ENCODE assay signal across 10 mouse cellular contexts in genomic region chr16:57423001-57423800, GRCm38 (mm10).
DNase-seq lines count a peak whose midpoint lies in the region; ATAC-seq and TF ChIP-seq lines count a peak whose summit lies in the region.
"Had no signal": no experiment of that assay in that cellular context is flagged by ENCODE, and none has a peak within 500 bp of the region (broad histone marks: within the 10 kb centered on the region; RNA-seq: fewer than 3 reads in every experiment).

No protein-coding gene starts in this region.

- no peaks in the 10 kb centered on the region for H3K9me3 ChIP-seq in forebrain, embryonic 16.5 days (ENCODE audit: control insufficient read depth, low read length)
- H3K9me3 ChIP-seq: neural tube, embryonic 13.5 days had no signal

- no peak overlapping the region for H3K4me2 ChIP-seq in forebrain, embryonic 16.5 days (ENCODE audit: low read length)
- H3K4me2 ChIP-seq: neural tube, embryonic 13.5 days had no signal

- TF ChIP-seq CTCF in bone marrow macrophage, adult 2 months (IDR thresholded peaks at IDR 0.05; ENCODE audit: low read depth, low read length), result no peak

- ATAC-seq in forebrain, embryonic 16.5 days, result no peak

- H3K36me3 ChIP-seq in forebrain, embryonic 16.5 days (ENCODE audit: control insufficient read depth, insufficient read depth), result no peaks in the 10 kb centered on the region
- H3K36me3 ChIP-seq: neural tube, embryonic 13.5 days had no signal

- TF ChIP-seq POLR2A in bone marrow macrophage, adult 2 months (IDR thresholded peaks at IDR 0.05; ENCODE audit: borderline replicate concordance, low read depth, low read length), result no peak

- no peaks in the 10 kb centered on the region for H3K27me3 ChIP-seq in forebrain, embryonic 16.5 days (replicated peaks; ENCODE audit: control insufficient read depth, insufficient read depth, low read length)
- H3K27me3 ChIP-seq: neural tube, embryonic 13.5 days had no signal

- peak overlapping the region; percentile 78 for H3K27ac ChIP-seq in bone marrow macrophage, adult 2 months (ENCODE audit: insufficient read depth, low read depth, low read length)
- no peak overlapping the region for H3K27ac ChIP-seq in forebrain, embryonic 16.5 days (ENCODE audit: low read length)
- H3K27ac ChIP-seq: neural tube, embryonic 13.5 days had no signal

- WGBS in forebrain, embryonic 16.5 days, result 66% methylated on average over 6 of the region's 6 CpGs

- no peak overlapping the region for H3K4me3 ChIP-seq in bone marrow macrophage, adult 2 months (ENCODE audit: insufficient read depth, low read length)
- no peak overlapping the region for H3K4me3 ChIP-seq in forebrain, embryonic 16.5 days (replicated peaks; ENCODE audit: low read length)
- H3K4me3 ChIP-seq: erythroblast, embryonic 14.5 days; neural tube, embryonic 13.5 days had no signal

- H3K9ac ChIP-seq in forebrain, embryonic 16.5 days (replicated peaks; ENCODE audit: low read depth, low read length), result no peak overlapping the region
- H3K9ac ChIP-seq: neural tube, embryonic 13.5 days had no signal

- H3K4me1 ChIP-seq in bone marrow macrophage, adult 2 months (ENCODE audit: control insufficient read depth, insufficient read depth, low read length), result peaks cover 42% of the 10 kb centered on the region
- H3K4me1 ChIP-seq in forebrain, embryonic 16.5 days (replicated peaks; ENCODE audit: control insufficient read depth, insufficient read depth, low read length), result no peaks in the 10 kb centered on the region

- DNase-seq in lung, adult 18-20 months, result peak; percentile 36 to 49
- no peak for DNase-seq in lung, postnatal 14 days
- peak; percentile 43 to 65 for DNase-seq in kidney, postnatal 4 days
- peak; percentile 65 for DNase-seq in thymus, postnatal 0 days (ENCODE audit: low spot score)
- DNase-seq in right cerebral cortex, adult 2 months (ENCODE audit: low spot score in 2 of 2), result no peak
- no peak for DNase-seq in urinary bladder, adult 18-20 months (ENCODE audit: low spot score in 2 of 2)

Comparison
In these comparisons a context has a peak if more than half of its experiments do, and no peak if none do; other contexts are left out.
1. DNase-seq: peak in lung, adult 18-20 months (2 of 2), kidney, postnatal 4 days (2 of 2) and thymus, postnatal 0 days (single experiment); none in lung, postnatal 14 days (single experiment), right cerebral cortex, adult 2 months (0 of 2) and urinary bladder, adult 18-20 months (0 of 2).